Mouse (Mus musculus): ENCODE results near the gene Gtf2e1.

Gtf2e1 gene

DNA sequence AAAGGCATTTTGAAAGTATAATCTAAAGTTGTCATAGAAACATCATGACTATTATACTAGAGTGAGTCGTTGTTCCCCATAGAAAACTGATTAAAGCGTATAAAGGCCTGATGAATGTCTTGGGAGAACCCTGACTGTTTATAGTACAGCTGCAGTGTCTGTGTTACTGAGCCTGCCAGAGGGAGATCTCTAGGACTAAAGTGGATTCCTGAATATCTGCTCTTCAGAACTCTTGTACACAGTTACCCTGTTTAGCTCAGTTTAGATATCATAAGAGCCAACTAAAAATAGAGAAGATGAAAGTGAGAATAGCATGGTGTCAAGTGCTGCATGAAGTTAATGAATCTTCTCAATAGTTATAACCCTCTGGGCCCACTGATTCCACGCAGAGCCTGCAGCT lies 10.7 kb upstream of the Gtf2e1 start:
- DNase-seq (ENCODE audit: inconsistent age in 2 of 2, low spot score in 1 of 2) = no peak

DNA sequence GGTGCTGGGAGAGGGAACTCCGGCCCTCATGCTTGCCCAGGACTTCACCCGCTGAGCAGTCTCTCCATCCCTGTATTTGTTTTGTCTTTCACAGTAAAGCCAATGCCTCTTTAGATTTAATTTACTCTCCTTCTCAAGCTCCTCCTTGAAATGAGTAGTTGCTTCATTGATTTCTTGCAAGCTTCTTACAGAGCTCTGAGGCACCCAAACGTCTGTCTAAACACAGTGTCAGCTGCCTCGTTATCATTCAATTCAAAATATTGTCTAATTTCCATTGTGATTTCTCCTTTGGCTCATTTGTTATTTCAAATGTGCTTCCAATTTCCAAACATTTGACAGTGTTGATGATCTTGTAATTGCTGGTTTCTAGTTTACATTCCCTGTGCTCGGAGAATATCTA lies 6.7 kb upstream of the Gtf2e1 start:
- no peak for DNase-seq (ENCODE audit: inconsistent age in 2 of 2, low spot score in 1 of 2)

DNA sequence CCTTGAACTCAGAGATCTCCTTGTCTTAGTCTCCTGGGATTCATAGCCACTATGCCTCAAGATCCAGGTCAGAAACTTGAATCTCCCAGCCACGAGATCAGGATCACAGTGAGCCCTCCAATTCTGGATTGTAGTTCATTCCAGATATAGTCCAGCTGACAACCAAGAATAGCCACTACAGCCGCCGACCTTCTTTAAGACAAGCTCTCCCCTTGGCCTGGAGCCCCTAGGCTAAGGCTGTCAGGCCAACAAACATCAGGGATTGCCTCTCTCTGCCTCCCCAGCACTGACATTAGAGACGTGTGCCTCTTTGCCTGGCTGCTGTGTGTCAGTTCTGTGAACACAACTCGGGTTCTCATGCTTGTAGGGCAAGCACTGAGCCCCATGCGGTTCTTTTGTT lies 1.2 kb upstream of the Gtf2e1 start:
- peak in 1 of 2 experiments; percentile 7 for DNase-seq (ENCODE audit: inconsistent age in 2 of 2, low spot score in 1 of 2)

DNA sequence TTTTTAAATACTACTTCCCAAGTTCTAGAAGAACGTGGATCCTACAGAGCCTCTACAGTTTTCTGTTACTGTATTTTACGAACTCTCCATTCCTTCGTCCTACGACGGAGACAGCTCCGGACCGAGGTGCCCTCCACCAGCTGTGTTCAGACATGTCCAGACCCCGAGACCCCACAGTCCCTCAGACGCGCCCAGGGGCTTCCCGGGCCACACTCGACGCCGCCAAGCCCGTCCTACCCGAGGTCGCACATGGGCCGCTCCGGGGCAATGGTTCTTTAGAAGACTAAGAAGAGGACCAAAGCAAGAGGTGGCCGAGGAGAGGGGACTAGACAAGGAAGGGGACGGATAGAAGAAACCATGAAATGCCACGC lies 364 bp downstream of the Gtf2e1 start:
- DNase-seq (ENCODE audit: inconsistent age in 2 of 2, low spot score in 1 of 2) = no peak

DNA sequence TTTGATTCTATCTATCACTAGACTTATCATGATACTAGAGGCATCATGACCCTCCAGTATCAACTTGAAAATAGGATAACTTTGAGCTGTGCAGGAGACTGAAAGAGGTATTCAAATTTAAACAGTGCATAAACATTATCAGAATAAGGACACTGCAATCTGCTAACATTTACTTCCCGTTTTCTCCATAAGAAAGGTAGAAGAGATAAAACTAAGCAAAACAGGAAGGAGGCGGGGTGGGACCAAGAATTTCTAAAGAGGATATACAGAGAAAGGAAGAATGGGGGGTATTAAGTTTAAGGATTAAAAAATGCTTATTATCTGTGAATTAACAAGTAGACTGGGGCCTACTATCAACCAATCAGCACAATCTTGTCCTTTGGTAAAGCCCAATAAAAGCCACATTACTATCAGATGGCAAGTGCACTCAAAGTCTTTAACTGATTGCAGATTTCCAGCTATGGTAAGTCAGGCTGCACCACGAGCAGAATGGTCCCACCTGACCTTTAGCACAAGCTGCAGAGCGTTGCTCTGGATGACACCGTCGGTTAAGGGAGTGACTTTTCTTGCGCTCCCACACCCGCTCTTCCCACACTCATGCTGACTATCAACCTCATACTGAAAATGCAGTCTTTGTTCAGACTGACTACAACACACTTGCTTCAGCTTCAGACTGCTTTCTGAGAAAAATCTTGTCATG lies 6.1 kb downstream of the Gtf2e1 start:
- DNase-seq (ENCODE audit: inconsistent age in 2 of 2, low spot score in 1 of 2) = no peak

DNA sequence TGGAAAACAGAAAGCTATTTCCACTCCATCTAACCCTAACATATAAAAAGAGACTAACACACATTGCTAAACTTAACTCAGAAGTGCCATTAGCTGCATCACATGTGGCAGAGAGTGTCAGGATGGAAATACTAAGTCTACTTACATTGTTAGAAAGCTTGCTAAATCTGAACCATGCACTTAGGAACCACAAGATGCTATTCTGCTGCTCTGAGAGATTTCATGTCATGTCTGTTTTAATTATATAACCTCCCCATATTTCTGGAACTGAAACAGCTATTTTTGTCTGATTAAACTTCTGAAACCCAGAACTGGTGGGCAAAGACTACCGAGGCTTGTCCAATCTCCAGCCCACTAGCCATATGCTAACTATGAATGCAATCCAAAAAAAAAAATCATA lies 7.5 kb downstream of the Gtf2e1 start:
- no peak for DNase-seq (ENCODE audit: inconsistent age in 2 of 2, low spot score in 1 of 2)

DNA sequence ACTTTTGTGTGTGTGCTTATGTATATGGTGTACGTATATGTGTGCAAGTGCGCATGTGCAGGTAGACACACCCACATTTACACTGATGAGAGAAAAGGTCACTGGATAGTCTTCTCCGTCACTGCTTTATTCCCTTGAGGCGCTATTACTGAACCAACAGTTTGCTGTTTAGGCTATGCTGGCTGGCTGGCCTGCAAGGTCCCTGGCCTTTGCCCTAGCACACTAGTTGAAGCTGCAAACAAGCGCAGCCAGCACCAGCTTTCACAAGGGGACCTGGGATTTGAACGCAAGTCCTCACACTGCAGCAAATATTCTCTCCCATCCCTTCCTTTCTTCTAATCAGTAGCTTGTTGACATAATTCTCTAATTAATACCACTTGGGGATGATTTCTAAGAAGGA lies 9.4 kb downstream of the Gtf2e1 start:
- no peak for DNase-seq (ENCODE audit: inconsistent age in 2 of 2, low spot score in 1 of 2)

DNA sequence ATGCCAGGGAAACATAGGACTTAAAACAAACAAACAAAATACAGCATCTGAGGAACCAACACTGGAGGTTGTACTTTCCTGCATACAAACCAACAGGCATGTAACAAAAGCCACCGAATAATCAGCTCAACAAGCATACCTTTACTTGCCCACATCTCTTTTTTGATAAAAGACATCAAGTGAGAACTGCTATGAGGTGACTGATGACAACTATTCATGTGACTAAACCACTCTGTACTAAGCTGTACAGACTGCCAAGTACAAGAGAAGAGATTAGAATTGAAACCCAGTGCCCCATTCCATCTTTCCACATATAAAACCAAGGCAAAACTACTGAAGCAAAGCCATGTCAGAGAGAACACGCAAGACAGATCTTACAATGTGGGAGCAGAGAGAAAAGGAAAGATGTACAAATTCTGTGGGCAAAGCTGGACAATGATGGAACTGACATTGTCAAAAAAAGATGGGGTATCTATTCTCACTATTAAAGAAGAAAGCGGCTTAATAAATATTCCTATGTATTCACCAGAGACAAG lies 12.8 kb downstream of the Gtf2e1 start:
- DNase-seq (ENCODE audit: inconsistent age in 2 of 2, low spot score in 1 of 2) = no peak

DNA sequence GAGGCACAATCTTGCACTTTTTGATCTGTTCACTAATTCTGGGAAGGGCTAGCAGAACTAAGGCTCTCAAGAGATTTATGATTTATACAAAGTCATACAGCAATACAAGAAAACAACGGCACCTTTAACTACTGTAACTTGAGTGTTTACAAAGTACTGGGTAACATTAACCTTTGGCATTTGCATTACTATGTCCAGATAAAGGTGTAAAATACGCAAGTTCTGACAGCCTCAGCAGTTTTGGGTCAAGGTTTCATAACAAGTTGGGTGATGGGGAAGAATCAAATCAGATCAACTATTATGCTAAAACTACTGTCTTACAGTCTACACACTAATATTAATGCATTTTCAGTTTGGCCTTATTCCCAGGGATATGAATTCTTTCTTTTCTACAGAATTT lies 14.5 kb downstream of the Gtf2e1 start:
- DNase-seq (ENCODE audit: inconsistent age in 2 of 2, low spot score in 1 of 2) = no peak

DNA sequence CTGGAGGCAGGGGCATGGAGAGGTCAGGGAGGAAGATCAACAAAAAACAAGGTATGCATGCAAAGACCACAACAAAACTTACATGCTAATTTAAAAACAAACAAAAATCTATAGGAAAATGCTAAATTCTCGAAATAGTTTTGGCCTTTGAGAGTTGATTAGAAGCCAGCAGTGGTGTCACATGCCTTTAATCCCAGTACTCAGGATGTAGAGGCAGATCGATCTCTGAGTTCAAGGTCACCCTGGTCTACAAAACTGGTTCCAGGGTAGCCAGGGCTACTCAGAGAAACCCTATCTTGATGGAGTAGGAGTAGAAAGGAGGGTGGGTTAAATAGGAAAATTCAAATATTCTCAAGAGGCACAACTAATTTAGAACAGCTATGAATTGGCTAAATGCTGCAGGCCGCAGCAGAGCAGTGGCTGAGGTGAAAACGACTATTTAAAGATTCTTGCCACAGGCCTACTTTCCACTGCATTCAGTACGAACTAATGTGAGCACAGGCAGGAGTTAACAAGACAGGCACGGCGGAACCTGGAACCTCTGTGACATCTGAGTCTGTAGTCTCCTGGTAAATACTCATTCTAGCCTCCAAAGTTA lies 17.4 kb downstream of the Gtf2e1 start:
- no peak for DNase-seq (ENCODE audit: inconsistent age in 2 of 2, low spot score in 1 of 2)

DNA sequence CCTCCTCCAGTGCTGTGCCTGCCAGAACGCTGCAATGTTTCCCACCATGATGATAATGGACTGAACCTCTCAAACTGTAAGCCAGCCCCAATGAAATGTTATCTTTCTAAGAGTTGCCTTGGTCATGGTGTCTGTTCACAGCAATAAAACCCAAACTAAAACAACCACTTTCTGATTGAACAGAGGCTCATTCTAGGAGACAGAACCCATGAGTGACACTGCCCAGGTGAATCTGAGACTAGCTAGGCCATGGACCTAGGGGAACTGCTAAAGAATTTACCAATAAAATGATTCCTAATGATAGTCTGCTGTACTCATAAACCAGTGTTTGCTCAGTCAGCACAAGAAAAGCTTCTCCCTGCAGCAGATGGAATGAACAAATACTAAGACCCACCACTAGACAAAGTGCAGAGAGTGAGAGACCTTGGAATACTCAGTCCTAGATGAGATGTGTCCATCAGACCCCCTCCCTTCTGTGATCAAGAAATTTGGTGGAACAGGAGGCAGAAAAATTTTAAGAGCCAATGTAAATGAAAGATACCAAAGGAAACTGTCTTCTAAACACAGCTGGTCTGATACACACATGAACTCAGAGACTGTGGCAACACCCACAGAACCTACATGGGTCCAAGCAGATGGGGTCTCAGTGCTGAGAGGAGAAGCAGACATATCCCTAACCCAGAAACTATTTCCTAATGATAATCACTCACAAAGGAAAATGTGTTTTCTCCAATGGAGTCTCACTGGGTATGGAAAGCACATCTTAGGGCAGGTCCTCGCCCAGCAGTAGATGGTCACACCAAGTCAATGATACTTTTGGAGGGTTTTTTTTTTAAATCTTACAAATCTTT lies 19.2 kb downstream of the Gtf2e1 start:
- DNase-seq (ENCODE audit: inconsistent age in 2 of 2, low spot score in 1 of 2) = no peak

DNA sequence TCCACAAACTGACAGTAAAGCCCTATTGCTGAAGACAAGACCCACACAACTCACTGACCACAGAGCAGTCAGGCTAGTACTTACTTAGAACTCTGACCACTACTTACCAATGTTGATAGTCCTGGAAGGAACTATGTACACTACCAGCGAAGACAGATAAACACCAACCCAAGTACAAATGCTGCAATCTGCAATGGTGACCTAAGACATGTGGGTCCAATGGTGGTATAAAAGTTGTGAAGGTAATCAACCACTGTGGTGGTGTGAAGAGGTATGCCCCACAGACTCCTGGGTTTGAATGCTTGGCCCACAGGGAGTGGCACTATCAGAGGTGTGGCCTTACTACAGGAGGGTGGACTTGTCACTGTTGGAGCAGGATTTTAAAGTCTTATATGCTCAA lies 19.9 kb downstream of the Gtf2e1 start:
- no peak for DNase-seq (ENCODE audit: inconsistent age in 2 of 2, low spot score in 1 of 2)

DNA sequence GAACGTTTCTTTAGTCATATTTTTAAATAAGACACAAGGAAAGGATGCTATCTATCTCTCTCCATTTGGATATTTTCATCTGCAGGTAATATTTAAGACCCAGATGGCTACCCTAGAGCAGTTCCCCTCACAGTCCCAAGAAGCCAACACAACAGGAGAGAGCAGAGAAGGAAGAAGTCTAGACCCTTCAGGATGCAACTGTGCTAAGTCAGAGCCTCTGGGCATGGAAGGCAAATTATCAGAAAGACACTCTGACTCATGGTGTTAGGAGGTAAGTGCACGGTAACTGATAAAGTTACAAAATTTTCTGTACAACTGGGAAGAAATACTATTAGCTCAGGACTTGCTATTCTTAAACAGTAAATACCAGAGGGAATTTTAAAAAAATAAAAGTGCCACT lies 20.9 kb downstream of the Gtf2e1 start:
- DNase-seq (ENCODE audit: inconsistent age in 2 of 2, low spot score in 1 of 2) = no peak

DNA sequence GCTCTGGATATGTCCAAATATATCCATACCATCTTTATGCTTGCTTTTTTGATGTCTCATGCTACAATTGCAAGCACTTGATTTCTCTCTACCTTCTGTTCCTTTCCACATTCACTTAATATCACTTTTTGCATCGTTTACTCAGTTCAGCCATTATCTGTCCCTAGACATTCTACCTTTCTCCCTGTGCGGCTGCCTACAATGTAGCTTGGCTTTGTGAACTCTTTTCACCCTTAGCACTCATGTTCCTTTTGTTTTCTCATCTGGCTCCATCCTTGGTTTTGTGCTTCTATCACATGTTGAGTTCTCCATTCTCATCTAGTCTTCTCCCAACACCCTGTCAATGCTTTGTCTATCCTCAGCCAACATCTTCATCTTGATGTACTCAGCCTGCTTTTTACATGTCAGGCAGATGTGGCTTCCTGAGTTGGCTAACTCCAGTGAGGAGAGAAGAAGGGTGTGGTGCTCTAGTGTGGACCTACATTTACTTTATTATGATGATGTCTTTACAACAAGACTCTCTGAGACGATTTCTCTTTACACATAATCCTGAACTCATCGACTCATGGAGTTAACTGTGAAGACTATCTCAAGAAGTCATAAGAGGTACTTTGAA lies 21.9 kb downstream of the Gtf2e1 start:
- DNase-seq (ENCODE audit: inconsistent age in 2 of 2, low spot score in 1 of 2) = no peak

DNA sequence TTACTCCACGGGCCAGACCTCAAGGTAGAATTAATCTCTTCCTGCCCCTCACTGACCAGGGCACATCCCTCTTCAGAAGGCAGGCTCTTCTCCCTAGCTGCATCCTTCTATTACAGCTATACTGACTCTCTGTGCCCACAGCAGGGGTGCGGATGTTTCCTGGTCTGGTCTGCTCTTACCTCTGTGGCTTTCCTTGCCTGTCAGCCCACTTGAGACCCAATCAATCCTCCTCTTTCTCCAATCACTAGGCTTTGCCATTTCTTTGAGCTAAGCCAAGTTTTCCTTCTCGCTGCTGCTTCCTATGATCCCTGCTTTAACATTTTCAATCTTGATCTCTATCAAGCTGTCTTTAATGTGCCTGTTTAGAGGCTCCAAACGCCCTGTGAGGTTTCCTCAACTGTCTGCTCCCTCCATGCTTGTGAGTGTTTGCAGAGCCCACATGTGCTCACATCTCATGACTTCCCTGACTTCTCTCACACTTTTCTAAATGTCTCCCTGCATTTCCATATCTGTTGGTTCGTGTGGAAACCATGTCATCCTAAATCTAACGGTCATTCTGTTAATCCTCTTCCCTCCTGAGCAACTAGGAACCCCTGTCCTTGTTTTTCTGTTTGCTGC lies 23.1 kb downstream of the Gtf2e1 start:
- DNase-seq (ENCODE audit: inconsistent age in 2 of 2, low spot score in 1 of 2) = no peak

DNA sequence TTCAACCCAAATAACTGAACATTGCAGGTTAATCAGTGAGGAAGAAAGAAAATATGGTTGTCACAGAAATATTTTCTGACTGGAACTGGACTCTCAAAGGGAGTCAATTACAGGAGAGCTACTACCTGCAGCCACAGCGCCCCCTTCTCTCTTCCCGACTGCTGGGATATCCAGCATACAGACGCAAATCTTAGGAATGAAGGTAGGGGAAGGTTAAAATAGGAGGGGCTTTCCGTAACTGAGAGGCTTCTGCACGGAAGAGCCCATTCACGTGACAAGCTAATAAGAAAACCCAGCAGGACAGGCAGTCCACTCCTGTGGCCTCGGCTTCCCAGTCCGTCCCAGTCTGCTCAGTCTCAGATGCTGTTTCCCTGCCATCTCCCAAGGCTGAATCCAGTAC lies 24.9 kb downstream of the Gtf2e1 start:
- no peak for DNase-seq (ENCODE audit: inconsistent age in 2 of 2, low spot score in 1 of 2)

DNA sequence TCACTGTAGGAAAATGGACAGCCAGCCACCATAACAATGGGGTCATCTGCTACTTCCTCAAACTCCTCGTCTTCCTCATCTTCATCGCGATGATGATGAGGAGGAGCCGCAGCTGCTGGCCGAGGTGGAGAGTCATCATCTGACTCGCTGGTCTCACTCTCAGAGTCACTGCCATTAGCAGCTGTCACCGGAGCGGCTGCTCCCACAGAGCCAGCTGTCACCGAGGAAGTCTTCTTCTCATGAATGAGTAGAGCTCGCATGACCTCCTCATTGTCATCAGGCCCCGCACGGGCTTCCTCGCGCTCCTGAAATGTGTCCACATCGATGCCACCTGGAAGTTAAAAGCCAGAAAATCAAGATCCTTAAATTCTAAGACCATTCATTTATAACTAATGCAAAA lies 28.1 kb downstream of the Gtf2e1 start:
- no peak for DNase-seq (ENCODE audit: inconsistent age in 2 of 2, low spot score in 1 of 2)

DNA sequence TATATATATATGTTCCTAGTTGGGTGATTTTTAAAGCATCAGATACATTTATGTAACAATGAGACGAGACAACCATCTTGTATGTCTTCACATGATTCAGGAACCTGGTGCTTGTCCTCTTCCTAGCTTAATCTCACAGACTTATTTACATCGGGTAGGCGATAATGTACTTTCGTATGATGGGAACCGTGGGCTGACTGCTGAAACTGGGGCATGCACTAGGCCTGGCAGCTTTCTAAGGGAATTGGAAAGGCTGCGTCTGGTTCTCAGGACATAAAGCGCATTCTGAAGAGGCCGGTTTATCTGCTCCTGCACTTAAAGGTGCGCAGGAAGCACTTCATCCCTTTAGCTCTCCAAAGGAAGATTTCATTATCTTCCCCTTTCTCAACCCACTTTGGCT lies 32.8 kb downstream of the Gtf2e1 start:
- DNase-seq (ENCODE audit: inconsistent age in 2 of 2, low spot score in 1 of 2) = no peak

DNA sequence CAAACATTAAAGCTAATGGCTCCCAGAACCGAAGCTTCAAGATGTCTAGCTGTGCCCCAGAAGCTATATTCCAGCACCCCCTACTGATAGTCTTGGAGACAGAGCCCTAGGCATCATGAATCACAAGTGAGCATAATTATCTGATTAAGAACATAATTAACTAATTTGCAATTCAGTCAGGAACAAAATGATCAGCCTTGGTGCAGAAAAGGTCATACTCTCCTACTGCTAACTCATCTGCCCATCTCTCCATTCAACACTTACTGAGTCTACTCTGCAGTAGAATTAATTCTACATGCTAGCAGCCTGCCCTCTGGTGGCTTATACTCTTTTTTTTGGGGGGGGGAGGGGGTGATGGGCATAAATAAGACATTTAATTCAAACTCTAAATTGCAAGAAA lies 35.1 kb downstream of the Gtf2e1 start:
- peak in 1 of 2 experiments; percentile 49 for DNase-seq (ENCODE audit: inconsistent age in 2 of 2, low spot score in 1 of 2)

DNA sequence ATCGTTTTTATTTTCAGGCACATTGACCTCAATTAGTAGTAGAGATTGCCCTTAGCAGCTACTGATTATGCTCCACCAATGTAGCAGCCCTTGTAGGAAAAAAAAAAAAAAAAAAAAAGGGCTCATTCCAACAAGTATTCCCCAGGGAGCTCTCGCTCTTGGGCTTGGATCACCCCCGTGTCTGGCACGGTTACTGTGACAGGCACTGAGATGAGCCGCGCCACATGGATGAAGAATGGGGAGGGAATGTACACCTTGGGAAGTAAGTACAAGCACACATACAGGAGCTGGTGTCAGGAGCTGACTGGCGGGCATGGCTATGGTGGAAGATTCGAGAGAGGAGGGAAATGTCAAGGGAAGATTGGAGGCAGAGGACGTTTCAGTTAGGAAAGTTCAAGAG lies 41.0 kb downstream of the Gtf2e1 start:
- no peak for DNase-seq (ENCODE audit: inconsistent age in 2 of 2, low spot score in 1 of 2)

DNA sequence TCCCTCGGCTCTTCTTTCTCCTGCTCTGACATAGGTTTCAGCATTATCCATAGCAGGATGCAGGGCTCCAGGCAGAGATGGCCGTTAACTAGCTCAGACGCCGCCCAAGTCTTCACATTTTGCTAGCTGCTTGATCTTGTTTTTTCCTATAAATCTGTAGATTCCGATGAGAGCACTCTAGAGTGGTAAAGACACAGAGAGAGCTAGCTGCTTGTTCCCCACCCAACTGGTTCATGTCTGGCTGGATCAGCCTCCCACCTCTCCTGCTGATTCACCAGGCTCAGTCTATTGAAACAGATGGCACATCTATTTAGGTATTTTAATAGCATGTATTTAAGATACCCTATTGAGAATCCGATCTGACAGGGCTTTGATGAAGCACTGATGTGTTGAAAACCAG lies 44.6 kb downstream of the Gtf2e1 start:
- no peak for DNase-seq (ENCODE audit: inconsistent age in 2 of 2, low spot score in 1 of 2)
